Comparison of ENCODE assay signal across 8 mouse cellular contexts in genomic region chr3:36571827-36572378, GRCm38 (mm10). TPM values are rescaled to one million over a fixed set of nuclear protein-coding genes. Genes with fewer than 3 reads are reported as not detected.
A peak's percentile ranks its signal among the peaks of the same experiment; 100 is the strongest.
DNase-seq lines count a peak whose midpoint lies in the region; ATAC-seq lines count a peak whose summit lies in the region.

TSS of gene Ccna2 (minus strand) at chr3:36572150.

- ATAC-seq in megakaryocyte progenitor cell, adult 5-6 weeks (replicated peaks; ENCODE audit: poor library complexity): peak; percentile 91

- DNase-seq in adipocyte (ENCODE audit: low spot score): peak; percentile 98
- peak; percentile 98 for DNase-seq in embryo, embryonic 10 days (ENCODE audit: low spot score)
- DNase-seq in gastrocnemius, postnatal 10 days: peak; percentile 98
- DNase-seq in induced T-regulatory cell, adult 2 months (ENCODE audit: low read depth): peak; percentile 98
- DNase-seq in left cerebral cortex, adult 9 months (ENCODE audit: low spot score in 2 of 2): peak; percentile 93 to 98
- DNase-seq in right cerebral cortex, postnatal 14 days: peak; percentile 98
- peak; percentile 93 to 98 for DNase-seq in urinary bladder, postnatal 36 days (ENCODE audit: low spot score in 2 of 2)

RNA-seq across cellular contexts. Expression of gene Ccna2, which starts in this region (rescaled TPM):
- 10 to 100 TPM; 18.4 to 21.8 TPM for total RNA-seq in gastrocnemius, postnatal 10 days (2021)
- 225 and 227 TPM in 2 replicates for total RNA-seq in megakaryocyte progenitor cell, adult 5-6 weeks (2015)
- 186 and 200 TPM in 2 replicates for total RNA-seq in megakaryocyte progenitor cell, adult 5-6 weeks (2017)

Comparison
In these comparisons a context has a peak if more than half of its experiments do, and no peak if none do; other contexts are left out.
1. Peak in every context shown above with its lines: DNase-seq and ATAC-seq.
2. RNA of gene Ccna2 (total RNA-seq): 186 to 227 TPM in megakaryocyte progenitor cell, adult 5-6 weeks; 18.4 to 21.8 TPM in gastrocnemius, postnatal 10 days; every median in the first group is over 4 times any median in the second.